In the genomic region with DNA sequence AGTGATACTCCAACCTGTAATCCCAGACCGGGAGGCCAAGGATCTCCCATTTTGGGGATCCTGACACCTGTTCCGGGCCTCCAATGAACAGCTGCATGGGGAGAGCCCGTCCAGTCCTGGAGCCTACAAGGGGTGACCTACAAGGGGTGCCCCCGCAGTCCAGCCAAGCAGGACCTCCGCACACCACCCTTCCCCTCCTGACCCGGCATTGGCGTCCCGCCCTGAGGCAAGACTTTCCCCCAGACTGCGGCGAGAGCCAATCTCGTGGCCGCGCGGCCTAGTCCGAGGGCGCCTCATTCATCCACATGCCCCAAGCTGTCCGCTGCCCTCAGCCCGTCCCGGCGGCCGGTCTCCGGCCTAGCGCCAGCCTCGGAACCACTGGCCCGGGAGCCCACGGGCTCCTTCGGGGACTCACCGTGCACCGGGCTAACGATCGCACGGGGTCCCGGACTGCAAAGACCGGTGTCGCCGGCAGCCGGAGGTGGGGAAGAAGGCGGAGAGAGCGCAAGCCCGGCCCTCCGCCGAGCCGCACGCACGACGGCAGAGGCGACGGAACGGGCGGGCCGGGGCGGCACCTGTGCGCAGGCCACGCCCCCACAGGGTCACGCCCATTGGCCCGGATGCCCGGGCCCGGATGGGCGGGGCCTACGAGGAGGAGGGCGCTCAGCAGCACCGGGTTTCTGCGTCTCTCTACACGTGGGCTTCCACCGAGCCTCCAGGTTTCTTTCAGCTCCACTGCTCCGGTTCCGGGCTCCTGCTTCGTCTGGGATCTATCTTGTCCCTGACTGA, we compare ENCODE assay signal across 8 mouse cellular contexts. TPM values are rescaled to one million over a fixed set of nuclear protein-coding genes. Genes with fewer than 3 reads are reported as not detected.
A peak's percentile ranks its signal among the peaks of the same experiment; 100 is the strongest.
DNase-seq lines count a peak whose midpoint lies in the region; ATAC-seq lines count a peak whose summit lies in the region.

No protein-coding gene starts in this region.

- H3K27me3 ChIP-seq in hindbrain, embryonic 11.5 days (ENCODE audit: control insufficient read depth, insufficient read depth, low read length) = no peaks in the 10 kb centered on the region

- H3K36me3 ChIP-seq in hindbrain, embryonic 11.5 days (ENCODE audit: control insufficient read depth, insufficient read depth, low read length) = no peaks in the 10 kb centered on the region

- peak overlapping the region; percentile 74 for H3K4me3 ChIP-seq in hindbrain, embryonic 11.5 days (ENCODE audit: low read depth, low read length)

- ATAC-seq in hindbrain, embryonic 11.5 days (ENCODE audit: low FRiP score) = peak; percentile 95

- H3K9ac ChIP-seq in hindbrain, embryonic 11.5 days (ENCODE audit: low read depth, low read length) = peak overlapping the region; percentile 74

- peak overlapping the region; percentile 92 for H3K4me2 ChIP-seq in hindbrain, embryonic 11.5 days (replicated peaks; ENCODE audit: low read depth, low read length)

- peak; percentile 98 for DNase-seq in Muller cell, postnatal 12 days (ENCODE audit: inconsistent ontology term)
- peak; percentile 94 for DNase-seq in cerebellum, adult 9-11 months
- peak; percentile 75 to 91 for DNase-seq in frontal cortex, adult 2 months (ENCODE audit: extremely low spot score in 1 of 2, low spot score in 1 of 2)
- peak; percentile 95 for DNase-seq in hindbrain, embryonic 11.5 days (ENCODE audit: low spot score)
- DNase-seq in layer of hippocampus, postnatal 10 days (ENCODE audit: low spot score in 2 of 2) = peak; percentile 83 to 93
- peak; percentile 92 for DNase-seq in lung, postnatal 10 days
- peak; percentile 96 for DNase-seq in ovary, postnatal 36 days (ENCODE audit: low spot score)
- DNase-seq in thymus, postnatal 25 days = peak; percentile 98

- H3K9me3 ChIP-seq in hindbrain, embryonic 11.5 days (ENCODE audit: control insufficient read depth, low read length) = no peaks in the 10 kb centered on the region

- no peaks in the 10 kb centered on the region; the same call in 1 of the 2 replicates for H3K4me1 ChIP-seq in hindbrain, embryonic 11.5 days (replicated peaks; ENCODE audit: control insufficient read depth, insufficient read depth, low read length)

- peak overlapping the region; percentile 39; the same call in 1 of the 2 replicates for H3K27ac ChIP-seq in hindbrain, embryonic 11.5 days (ENCODE audit: low read depth, low read length)

- WGBS in hindbrain, embryonic 11.5 days = under 1% methylated on average over 63 of the region's 68 CpGs

RNA-seq across cellular contexts. Expression of gene Ola1, which starts 4.7 kb away (rescaled TPM):
- polyA plus RNA-seq in frontal cortex, adult 2 months (2012; rRNA removed) = 66.4 and 73.9 TPM in 2 replicates
- 97.6 and 100 TPM in 2 replicates for polyA plus RNA-seq in hindbrain, embryonic 11.5 days (2014; fragmentation: Nextera tagmentation; extraction: Ambion mirVana)
- 100 to 1,000 TPM; 108 to 123 TPM for total RNA-seq in layer of hippocampus, postnatal 10 days (2021)

RNA-seq across cellular contexts. Expression of gene Sp9, which starts 57.7 kb away (rescaled TPM):
- polyA plus RNA-seq in frontal cortex, adult 2 months (2012; rRNA removed) = 16.7 and 20.5 TPM in 2 replicates
- 3.0 and 3.7 TPM in 2 replicates for polyA plus RNA-seq in hindbrain, embryonic 11.5 days (2014; fragmentation: Nextera tagmentation; extraction: Ambion mirVana)
- total RNA-seq in layer of hippocampus, postnatal 10 days (2021) = 1 to 10 TPM; 4.7 to 5.1 TPM

Comparison
In these comparisons a context has a peak if more than half of its experiments do, and no peak if none do; other contexts are left out.
1. Peak in every context shown above with its lines: DNase-seq, ATAC-seq, H3K4me3 ChIP-seq and H3K27ac ChIP-seq.